Mouse (Mus musculus): ENCODE measurements around the gene Gm17949. TPM values are rescaled to one million over a fixed set of nuclear protein-coding genes. Genes with fewer than 3 reads are reported as not detected.
"Not testable (repeated sequence)": the region's sequence is repeated elsewhere in the genome, so short reads cannot be mapped to it uniquely, and the experiment has no call there.

Gene Gm17949
- polyA plus RNA-seq, 1 experiment from 2014 or later: 0.24 TPM

- no peaks in the 10 kb centered on the region for H3K9me3 ChIP-seq
- no peak overlapping the region for H3K27ac ChIP-seq
- H3K27me3 ChIP-seq: no peaks in the 10 kb centered on the region
- no peaks in the 10 kb centered on the region for H3K4me1 ChIP-seq
- no peak overlapping the region for H3K9ac ChIP-seq
- H3K36me3 ChIP-seq: peaks cover 69% of the 10 kb centered on the region
- 90% methylated on average over 5 of the region's 5 CpGs for WGBS
- ATAC-seq (ENCODE audit: insufficient number of reproducible peaks, insufficient read depth, low FRiP score, low TSS enrichment, low read depth): no peak
- no peak overlapping the region for H3K4me3 ChIP-seq
- H3K4me2 ChIP-seq: no peak overlapping the region
Observed at GRCm38 (mm10) chr17:57020960-57021359, 9.7 kb downstream of the Gm17949 start.

- Histone ChIP-seq H3K36me3 (peaks cover 67% of the 10 kb centered on the region), H3K27ac (no peak overlapping the region), H3K9me3 (no peaks in the 10 kb centered on the region), H3K27me3 (no peaks in the 10 kb centered on the region), H3K4me3 (no peak overlapping the region), H3K4me2 (no peak overlapping the region), H3K4me1 (peaks cover 16% of the 10 kb centered on the region), H3K9ac (no peak overlapping the region)
- ATAC-seq (ENCODE audit: insufficient number of reproducible peaks, insufficient read depth, low FRiP score, low TSS enrichment, low read depth): no peak
- WGBS: 88% methylated on average over 4 of the region's 4 CpGs
Observed at GRCm38 (mm10) chr17:57027471-57027870, 16.2 kb downstream of the Gm17949 start.

DNA sequence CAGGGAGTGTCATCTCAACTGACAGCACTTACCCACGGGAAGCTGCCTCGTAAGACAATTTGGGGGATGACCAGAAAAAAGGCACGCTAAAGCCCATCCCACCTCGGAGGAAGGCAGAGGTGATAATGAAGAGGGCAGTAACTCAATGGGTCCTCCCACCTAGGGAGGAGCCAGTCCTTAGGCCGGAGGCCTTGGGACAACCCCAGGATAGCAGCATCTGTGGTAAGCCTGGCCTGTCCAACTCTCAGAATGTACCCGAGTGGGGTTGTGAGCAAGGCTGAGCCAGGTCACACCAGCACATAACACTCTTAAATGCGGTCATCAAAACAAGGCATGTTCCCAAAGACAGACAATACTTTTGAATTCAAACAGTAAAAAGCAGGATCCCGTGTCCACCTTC, 18.4 kb downstream of the Gm17949 start:
- H3K4me3 ChIP-seq: peak overlapping the region; percentile 90
- H3K4me2 ChIP-seq: peak overlapping the region; percentile 92
- no peaks in the 10 kb centered on the region for H3K9me3 ChIP-seq
- H3K9ac ChIP-seq: peak overlapping the region; percentile 99
- 55% methylated on average over 8 of the region's 8 CpGs for WGBS
- H3K36me3 ChIP-seq: peaks cover 45% of the 10 kb centered on the region
- ATAC-seq (ENCODE audit: insufficient number of reproducible peaks, insufficient read depth, low FRiP score, low TSS enrichment, low read depth): no peak
- H3K4me1 ChIP-seq: peaks cover 17% of the 10 kb centered on the region
- H3K27me3 ChIP-seq: no peaks in the 10 kb centered on the region
- H3K27ac ChIP-seq: no peak overlapping the region

- Histone ChIP-seq H3K9me3 (no peaks in the 10 kb centered on the region), H3K36me3 (peaks cover 31% of the 10 kb centered on the region), H3K27ac (peak within 1 kb of the TSS; percentile 94), H3K4me1 (peaks cover 17% of the 10 kb centered on the region), H3K9ac (peak within 1 kb of the TSS; percentile 99), H3K27me3 (0 out of 2 replicates have a peak, but pooled peaks cover 3% of the 10 kb centered on the region), H3K4me2 (peak within 1 kb of the TSS; percentile 92), H3K4me3 (peak within 1 kb of the TSS; percentile 90)
- WGBS: under 1% methylated on average over 74 of the region's 99 CpGs
- no peak for ATAC-seq (ENCODE audit: insufficient number of reproducible peaks, insufficient read depth, low FRiP score, low TSS enrichment, low read depth)
Observed at GRCm38 (mm10) chr17:57030931-57031660, 19.8 kb downstream of the Gm17949 start, which contains the start of gene Khsrp. Khsrp (minus strand) TSS chr17:57031522.

- Histone ChIP-seq H3K27me3 (0 out of 2 replicates have a peak, but pooled peaks cover 6% of the 10 kb centered on the region), H3K36me3 (peaks cover 23% of the 10 kb centered on the region), H3K9me3 (no peaks in the 10 kb centered on the region), H3K9ac (peak overlapping the region; percentile 64), H3K4me1 (peaks cover 17% of the 10 kb centered on the region), H3K4me3 (peak overlapping the region; percentile 90), H3K27ac (peak overlapping the region; percentile 92), H3K4me2 (peak overlapping the region; percentile 64)
- peak; percentile 95 for ATAC-seq (ENCODE audit: insufficient number of reproducible peaks, insufficient read depth, low FRiP score, low TSS enrichment, low read depth)
- under 1% methylated on average over 38 of the region's 38 CpGs for WGBS
Observed at GRCm38 (mm10) chr17:57031661-57032420, 20.6 kb downstream of the Gm17949 start.

- no peak overlapping the region for H3K4me3 ChIP-seq
- 86% methylated on average over 4 of the region's 4 CpGs for WGBS
- peak overlapping the region; percentile 92; the same call in 1 of the 2 replicates for H3K27ac ChIP-seq
Observed at GRCm38 (mm10) chr17:57032854-57033253, 21.6 kb downstream of the Gm17949 start.

GRCm38 (mm10) chr17:57038978-57039377, 27.7 kb downstream of the Gm17949 start:
- WGBS: 38% methylated on average over 8 of the region's 8 CpGs
- Histone ChIP-seq H3K9me3 (no peaks in the 10 kb centered on the region), H3K4me3 (no peak overlapping the region), H3K4me1 (peaks cover 8% of the 10 kb centered on the region; the same call in 1 of the 2 replicates), H3K4me2 (no peak overlapping the region), H3K9ac (no peak overlapping the region), H3K27me3 (peaks cover 27% of the 10 kb centered on the region), H3K36me3 (no peaks in the 10 kb centered on the region), H3K27ac (no peak overlapping the region)
- ATAC-seq (ENCODE audit: insufficient number of reproducible peaks, insufficient read depth, low FRiP score, low TSS enrichment, low read depth): no peak

More at GRCm38 (mm10) chr17:57032854-57033253, 21.6 kb downstream of the Gm17949 start:
- ATAC-seq (ENCODE audit: insufficient number of reproducible peaks, insufficient read depth, low FRiP score, low TSS enrichment, low read depth): no peak
- Histone ChIP-seq H3K36me3 (peaks cover 13% of the 10 kb centered on the region), H3K9me3 (no peaks in the 10 kb centered on the region), H3K9ac (no peak overlapping the region), H3K4me1 (peaks cover 17% of the 10 kb centered on the region), H3K4me2 (peak overlapping the region; percentile 64), H3K27me3 (peaks cover 13% of the 10 kb centered on the region; the same call in 1 of the 2 replicates)

DNA sequence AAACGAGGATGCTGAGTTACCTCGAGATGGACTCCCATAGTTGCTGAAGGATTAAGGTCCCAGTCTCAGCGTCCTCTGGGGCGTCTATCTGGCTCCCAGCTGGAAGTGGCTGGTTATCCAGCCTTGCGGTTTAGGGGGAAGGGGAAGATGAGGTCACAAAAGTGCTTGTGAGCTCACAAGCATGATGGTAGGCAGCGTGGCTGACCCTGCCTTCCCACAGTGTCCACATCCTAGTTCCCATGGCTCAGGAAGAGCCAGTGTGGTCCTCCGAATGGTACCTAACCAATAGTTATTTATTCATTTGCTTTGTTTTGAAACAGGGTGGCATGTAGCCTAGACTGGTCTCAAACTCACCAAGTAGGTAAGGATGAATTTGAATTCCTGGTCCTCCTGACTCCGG, 30.3 kb downstream of the Gm17949 start, which contains the start of gene Slc25a41:
Gene Slc25a41, minus strand, starts transcription at position 101 of the 400 bp plus-strand sequence.
- Histone ChIP-seq H3K9me3 (no peaks in the 10 kb centered on the region), H3K4me1 (peaks cover 8% of the 10 kb centered on the region; the same call in 1 of the 2 replicates), H3K4me2 (no peak within 1 kb of the TSS), H3K4me3 (no peak within 1 kb of the TSS), H3K27ac (no peak within 1 kb of the TSS), H3K36me3 (peaks cover 10% of the 10 kb centered on the region), H3K9ac (no peak within 1 kb of the TSS), H3K27me3 (peaks cover 24% of the 10 kb centered on the region)
- 70% methylated on average over 8 of the region's 8 CpGs for WGBS
- ATAC-seq (ENCODE audit: insufficient number of reproducible peaks, insufficient read depth, low FRiP score, low TSS enrichment, low read depth): no peak

- no peaks in the 10 kb centered on the region for H3K27me3 ChIP-seq
- ATAC-seq (ENCODE audit: insufficient number of reproducible peaks, insufficient read depth, low FRiP score, low TSS enrichment, low read depth): no peak
- no peak overlapping the region for H3K9ac ChIP-seq
- H3K4me3 ChIP-seq: no peak overlapping the region
- H3K36me3 ChIP-seq: peaks cover 17% of the 10 kb centered on the region
- no peaks in the 10 kb centered on the region for H3K9me3 ChIP-seq
- 0 out of 2 replicates have a peak, but pooled peaks cover 3% of the 10 kb centered on the region for H3K4me1 ChIP-seq
- 41% methylated on average over 5 of the region's 5 CpGs for WGBS
- no peak overlapping the region for H3K27ac ChIP-seq
- no peak overlapping the region for H3K4me2 ChIP-seq
Observed at GRCm38 (mm10) chr17:57047406-57047805, 36.1 kb downstream of the Gm17949 start.

GRCm38 (mm10) chr17:57048816-57049215, 37.5 kb downstream of the Gm17949 start:
- ATAC-seq (ENCODE audit: insufficient number of reproducible peaks, insufficient read depth, low FRiP score, low TSS enrichment, low read depth): no peak

GRCm38 (mm10) chr17:57051679-57052078, 40.4 kb downstream of the Gm17949 start:
- H3K4me2 ChIP-seq; H3K9me3 ChIP-seq; H3K9ac ChIP-seq; H3K4me3 ChIP-seq; H3K4me1 ChIP-seq; ATAC-seq (ENCODE audit: insufficient number of reproducible peaks, insufficient read depth, low FRiP score, low TSS enrichment, low read depth); H3K27me3 ChIP-seq; H3K27ac ChIP-seq: not testable (repeated sequence)
- 87% methylated on average over 4 of the region's 4 CpGs for WGBS
- H3K36me3 ChIP-seq: peaks cover 40% of the 10 kb centered on the region

More at GRCm38 (mm10) chr17:57048816-57049215, 37.5 kb downstream of the Gm17949 start:
- Histone ChIP-seq H3K9ac (no peak overlapping the region), H3K36me3 (peaks cover 31% of the 10 kb centered on the region), H3K4me2 (no peak overlapping the region), H3K27me3 (no peaks in the 10 kb centered on the region), H3K4me1 (no peaks in the 10 kb centered on the region), H3K4me3 (no peak overlapping the region), H3K9me3 (no peaks in the 10 kb centered on the region), H3K27ac (no peak overlapping the region)
- WGBS: 90% methylated on average over 3 of the region's 3 CpGs

Measured in embryonic facial prominence, embryonic 13.5 days (tissue).